Mouse (Mus musculus) embryonic fibroblast, embryonic 13.5 days (primary cell): ENCODE results near the gene Gm20388.

Experiments used
- CTCF ChIP-seq: IDR thresholded peaks from 2 replicates; pipeline ENCODE4 v1.5.1; 2011; ENCODE audit warnings: mild to moderate bottlenecking, control low read depth, low read length, moderate library complexity, borderline replicate concordance; ENCODE audit not compliant: insufficient read depth
- POLR2A ChIP-seq: IDR thresholded peaks from 2 replicates; pipeline ENCODE4 v1.6.1; 2011; ENCODE audit warnings: low read depth, mild to moderate bottlenecking, control low read depth, low read length, moderate library complexity

DNA sequence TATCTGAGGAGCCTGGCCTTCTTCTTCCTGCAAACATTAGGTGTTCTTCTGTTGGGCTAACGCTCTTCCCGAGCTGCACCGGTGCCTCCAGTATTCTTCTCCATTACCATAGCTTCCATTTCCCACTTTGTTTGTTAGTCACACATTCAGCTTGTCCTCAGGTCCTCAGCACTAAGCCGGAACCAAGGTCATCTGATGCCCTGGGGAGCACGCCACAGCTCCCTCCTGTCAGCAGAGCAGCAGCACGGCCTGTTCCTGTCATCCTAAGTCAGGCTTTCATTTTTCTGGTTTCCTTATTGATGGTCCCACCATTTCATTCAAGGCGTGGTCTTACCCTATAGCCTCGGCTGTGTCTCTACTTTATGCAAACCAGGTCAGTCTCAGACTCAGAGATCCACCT lies 3477.2 kb downstream of the Gm20388 start:
- no peak for TF ChIP-seq CTCF
- no peak for TF ChIP-seq POLR2A
